Mouse (Mus musculus) lung, postnatal 36 days (tissue): ENCODE data around the gene Ndufs2.
"Not testable (repeated sequence)": the region's sequence is repeated elsewhere in the genome, so short reads cannot be mapped to it uniquely, and the experiment has no call there.

Experiments used
- DNase-seq: peaks from one replicate; pipeline ENCODE4 v3.0.0; 2022; ENCODE audit warnings: mixed read lengths

Gene Ndufs2

DNA sequence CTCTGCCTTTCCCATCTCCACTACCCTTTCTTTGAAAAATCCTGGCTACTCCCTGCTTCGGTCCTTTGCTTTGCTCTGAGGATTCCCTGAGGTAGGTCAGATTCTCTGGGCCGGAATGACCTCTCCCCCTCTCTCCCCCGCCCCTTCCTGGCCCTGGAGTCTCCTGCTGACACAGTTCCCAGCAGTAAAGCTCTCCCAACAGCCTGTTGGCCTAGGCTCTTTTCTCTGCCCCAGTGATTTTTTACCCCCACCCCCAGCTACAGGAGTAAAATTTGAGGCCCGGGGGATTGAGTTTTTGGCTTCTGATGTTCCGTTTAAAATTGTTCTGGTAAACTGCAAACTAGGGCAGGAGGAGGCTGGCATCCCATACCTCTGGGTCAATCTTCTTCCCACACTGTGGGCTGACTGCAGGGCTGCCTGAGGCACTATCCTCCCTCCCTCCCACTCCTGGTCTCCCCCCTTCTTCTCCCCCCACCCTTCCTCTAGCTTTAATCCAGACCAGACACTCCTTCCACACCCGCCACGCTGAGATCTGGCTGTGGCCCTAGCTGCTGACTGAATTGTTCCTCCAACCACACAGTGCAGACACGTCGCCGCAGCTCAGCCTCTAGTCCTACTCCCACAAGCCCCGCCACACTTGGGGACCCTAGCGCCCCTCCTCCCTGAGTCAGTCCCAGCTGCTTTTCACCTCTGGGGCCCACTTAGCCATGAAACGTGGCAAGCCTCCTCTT is 571 bp upstream of the Ndufs2 start:
- DNase-seq, result no peak

DNA sequence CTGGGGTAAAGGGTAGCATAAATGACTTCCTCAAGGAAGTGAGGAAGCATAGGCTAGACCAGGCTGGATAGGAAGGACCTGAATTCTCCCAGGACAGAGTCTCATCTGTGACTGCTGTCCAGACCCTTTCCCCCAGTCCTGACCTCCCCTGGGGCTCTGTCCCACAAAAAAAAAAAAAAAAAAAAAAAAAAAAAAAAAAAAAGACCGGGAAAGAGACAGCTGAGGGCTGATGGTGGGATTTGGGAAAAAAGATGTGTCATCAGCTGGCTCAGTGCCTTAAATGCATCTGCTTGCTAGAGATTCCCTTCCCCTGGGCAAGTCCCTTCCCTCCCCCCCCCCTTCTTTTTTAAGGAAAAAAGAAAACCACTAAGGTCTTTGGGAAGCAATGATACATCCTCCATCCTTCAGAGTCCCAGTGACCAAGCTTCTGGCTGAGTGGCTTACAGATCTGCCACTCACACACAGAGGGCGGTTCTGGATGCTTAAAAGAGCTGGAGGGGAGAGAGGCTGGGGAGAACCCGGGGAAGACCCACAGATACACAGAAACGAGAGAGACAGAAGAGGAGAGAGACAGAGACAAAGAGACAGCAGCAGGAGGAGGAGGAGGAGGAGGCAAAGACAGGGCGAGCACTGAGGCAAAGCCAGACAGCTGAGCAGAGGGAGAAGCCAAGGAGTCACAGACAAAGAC is 1.1 kb downstream of the Ndufs2 start, which contains the start of gene Adamts4:
Gene Adamts4, plus strand, starts transcription at position 509 of the 688 bp plus-strand sequence.
- DNase-seq, result no peak

DNA sequence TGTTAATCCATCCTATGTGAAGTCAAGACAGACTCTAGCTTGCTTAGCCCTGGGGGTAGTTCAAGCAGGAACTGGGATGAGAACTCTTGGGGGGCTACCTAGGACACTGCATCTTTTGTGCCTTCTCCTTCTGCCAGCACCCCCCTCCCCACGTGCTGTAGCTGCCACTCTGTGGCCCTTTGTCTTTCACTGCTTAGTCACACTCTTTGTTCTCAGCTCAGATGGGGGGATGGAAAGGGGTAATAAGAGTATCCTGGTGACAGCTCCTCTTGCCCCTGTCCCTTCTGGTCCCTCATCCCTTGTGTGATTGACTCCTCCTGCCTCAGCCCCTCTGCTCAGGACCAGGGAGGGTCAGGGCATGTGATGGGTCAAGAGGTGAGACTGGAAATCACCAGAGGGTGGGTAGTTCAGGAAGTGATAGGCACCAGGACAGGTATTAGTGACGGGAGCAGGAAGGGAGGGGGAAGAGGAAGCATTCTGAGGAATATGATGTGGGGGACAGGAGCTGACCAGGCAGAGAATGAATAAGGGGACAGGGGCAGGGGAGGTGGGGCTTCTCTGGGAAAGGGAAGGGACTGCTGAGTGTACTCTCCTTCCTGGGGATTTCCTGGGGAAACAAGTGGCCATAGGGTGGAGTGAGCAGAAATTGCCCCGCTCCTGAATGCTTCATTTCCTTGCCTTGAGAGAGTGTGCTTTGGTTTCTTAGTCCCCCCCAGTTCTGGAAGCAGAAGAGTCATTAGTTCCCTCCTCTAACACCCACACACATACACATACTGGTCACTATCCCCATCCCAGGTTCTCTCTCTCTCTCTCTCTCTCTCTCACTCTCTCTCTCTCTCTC is 2.6 kb downstream of the Ndufs2 start:
- DNase-seq, result no peak

DNA sequence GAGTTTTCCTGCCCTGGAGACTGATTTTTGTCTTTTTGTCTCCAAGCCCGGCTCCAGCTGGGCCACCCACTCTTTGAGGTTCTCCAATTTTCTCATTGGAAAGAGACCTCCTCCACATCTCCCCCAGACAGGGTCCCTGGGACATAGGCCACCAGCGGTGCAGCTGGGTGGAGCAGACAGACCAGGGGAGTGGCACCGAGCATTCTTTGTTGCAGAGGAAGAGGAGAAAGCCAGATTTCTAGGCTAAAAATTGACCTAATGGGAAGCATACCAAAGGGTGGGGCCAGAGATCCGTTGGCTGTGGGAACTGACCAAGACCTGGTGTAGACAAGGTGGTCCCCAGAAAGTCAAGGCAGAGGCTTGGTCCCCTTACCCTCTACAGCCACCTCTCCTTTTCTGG is 3.3 kb downstream of the Ndufs2 start:
- DNase-seq, result no peak

DNA sequence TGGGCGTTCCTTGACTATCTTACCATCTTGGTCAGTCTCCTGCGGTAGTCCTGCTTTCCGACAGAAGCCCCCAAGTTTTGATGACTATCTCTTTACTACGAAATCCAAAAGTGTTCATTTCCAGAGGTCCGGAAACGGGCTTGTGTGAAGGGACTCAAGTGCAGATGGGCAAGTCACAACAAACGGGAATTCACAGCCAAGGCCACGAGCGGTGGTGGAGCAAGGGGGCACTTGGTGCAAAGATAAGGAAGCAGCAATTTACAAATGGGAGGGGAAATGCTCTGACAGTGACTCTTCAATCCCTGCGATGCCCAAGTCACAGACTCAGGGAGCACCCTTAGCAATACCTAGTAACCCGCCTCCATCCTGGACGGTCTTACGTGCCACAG is 3.7 kb downstream of the Ndufs2 start:
- no peak for DNase-seq

DNA sequence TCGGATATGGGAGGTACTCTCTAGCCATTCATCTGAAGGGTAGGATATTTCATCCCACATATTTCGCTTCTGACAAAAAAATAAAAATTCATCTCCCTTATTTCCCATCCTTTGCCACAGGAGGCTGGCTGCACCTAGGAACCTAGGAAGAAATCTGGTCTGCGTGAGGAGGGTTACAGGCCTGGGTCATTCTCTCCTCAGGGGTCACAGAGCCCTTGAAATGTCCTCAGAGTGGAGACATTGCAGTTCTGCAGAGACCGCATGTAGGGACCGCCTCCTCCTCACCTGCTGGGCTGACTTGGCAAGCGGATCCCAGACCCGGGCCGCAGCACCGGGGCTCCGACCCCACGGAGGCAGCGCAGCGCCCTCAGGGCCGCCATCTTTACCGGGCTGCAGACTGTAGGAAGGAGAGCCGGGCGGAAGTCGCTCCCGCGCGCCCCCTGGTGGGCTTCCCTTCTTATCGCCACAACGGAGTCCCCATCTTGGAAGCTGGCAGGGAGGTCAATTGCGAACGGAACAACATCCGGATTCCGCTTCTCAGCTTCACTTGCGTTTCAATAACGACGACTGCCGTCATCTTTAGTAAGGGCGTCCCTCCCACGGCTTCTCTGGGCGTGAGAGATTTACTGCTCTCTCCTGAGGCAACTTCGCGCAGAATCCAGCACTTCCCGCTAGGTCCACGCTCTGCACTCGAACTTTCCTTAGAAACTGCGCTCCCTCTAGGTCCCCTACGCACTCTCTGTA is 4.3 kb downstream of the Ndufs2 start:
- DNase-seq, result peak; percentile 98

DNA sequence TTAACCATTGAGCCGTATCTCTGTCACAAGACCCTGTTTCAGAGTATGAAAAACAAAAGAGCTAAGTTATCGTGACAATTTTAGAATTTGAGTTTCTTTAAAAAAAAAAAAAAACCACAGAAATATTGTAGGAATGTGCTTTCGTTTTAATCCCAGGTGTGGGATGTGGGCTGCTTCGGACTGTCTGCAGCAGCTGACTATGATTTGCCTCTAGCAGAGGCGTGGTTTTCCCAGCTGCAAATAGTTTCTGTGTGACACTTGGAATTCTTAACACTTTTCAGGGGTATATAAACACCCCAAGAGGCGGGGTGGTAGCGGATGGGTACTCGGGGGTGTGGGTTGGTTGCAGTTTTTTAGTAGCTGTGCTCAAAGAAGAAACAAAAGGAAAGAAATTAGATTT is 5.8 kb downstream of the Ndufs2 start:
- no peak for DNase-seq

DNA sequence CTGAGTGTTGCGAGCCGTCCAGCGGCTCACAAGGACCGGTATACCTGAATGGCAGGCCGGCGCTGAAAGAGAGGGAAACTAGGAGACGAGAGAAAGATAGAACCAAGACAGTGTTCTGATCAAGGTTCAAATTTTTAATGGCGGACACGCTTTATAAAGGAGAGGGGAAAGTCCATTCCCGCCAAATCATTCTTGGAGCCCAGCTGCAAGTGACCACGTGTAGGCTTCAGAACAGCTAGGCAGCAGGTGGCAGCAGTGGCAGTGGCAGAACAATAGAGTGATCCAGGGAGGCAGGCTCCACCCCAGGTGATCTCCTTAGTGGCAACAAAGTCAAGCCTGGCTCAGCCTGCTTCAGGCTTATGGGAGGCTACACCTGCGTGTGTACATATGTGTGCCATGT is 9.2 kb downstream of the Ndufs2 start:
- DNase-seq, result not testable (repeated sequence)

DNA sequence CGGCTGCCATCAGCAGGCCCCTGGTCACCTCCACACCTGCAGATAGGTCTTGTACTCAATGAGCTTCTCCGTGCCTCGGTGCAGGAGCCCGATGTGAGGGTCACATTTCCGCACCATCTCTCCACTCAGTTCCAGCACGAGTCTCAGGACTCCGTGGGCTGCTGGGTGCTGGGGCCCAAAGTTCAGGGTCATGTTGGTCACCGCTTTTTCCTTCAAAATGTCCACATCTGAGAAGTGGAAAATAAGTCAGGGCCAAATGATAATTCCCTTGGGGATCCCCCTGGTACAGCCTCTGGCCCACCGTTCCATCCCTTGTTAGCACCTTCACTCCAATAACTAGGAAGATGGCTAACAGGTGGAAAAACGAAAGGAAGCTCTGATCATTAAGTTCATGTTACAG is 10.3 kb downstream of the Ndufs2 start:
- DNase-seq, result no peak

DNA sequence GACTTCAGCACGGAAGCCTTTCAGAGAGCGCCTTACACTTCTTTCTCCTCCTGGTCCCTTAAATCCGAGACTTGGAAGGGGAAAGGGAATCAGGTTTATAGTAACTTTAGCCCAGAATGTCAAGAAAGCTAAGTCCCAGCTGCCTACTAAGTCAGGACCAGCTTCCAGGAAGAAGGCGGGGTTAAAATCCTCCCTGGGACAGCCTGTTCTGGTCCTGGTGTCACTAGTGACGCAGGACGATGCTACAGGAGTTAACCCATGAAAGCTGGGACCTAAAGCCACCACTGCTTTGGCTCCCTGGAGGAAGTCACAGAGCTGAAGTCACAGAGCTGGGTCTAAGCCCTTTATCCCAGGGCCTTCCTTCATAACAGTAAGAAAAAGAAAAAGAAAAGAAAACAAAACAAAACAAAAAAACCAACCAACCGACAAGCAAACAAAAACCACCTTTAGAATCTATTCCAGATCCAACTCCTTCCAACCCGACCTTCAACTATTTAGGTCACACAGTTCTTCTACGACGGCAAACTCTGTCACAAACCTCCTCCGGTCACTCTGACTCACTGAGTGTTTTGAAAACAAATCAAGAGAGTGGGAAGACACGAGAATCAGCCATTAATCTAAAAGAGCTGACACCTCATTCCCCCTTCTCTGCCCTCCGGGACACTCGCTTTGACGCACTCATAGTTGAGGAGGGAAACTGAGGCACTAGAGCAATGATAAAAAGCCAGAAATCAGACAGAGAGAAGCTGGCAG is 11.0 kb downstream of the Ndufs2 start:
- DNase-seq, result peak; percentile 73

DNA sequence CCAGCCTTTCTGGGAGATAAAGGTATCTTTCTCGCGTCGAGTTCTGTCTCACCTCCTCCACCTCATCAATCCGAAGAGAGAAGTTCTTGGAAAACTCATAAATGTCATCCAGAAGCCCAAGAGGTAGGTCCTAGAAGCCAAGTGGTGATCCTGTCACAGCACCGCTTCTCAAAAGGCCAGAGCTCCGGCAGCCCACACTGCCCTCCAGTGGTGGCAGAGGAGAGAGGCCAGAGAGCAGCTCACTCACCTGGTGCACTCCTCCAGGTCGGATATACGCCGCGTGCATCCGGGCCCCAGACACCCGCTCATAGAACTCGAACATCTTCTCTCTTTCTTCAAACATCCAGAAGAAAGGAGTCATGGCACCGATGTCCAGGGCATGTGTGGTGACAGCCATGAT is 12.7 kb downstream of the Ndufs2 start:
- DNase-seq, result peak; percentile 79

DNA sequence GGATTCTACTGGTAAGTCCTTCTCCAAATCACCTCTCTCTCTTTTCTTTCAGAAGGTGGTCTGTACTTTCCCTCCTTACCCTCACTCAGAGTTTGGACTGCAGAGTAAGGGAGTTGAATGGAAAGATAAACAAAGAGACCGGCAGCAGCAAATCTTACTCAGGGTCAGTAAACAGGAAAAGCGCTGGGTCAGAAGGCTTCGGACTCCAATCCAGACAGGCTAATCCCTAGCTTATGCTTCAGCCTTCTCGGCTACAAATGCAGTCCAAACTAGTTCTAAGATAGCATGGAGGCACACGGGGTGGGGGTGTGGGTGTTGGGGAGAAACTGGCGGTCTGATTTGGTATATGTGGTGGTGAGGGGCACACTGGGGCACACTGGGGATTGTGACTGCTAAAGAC is 13.8 kb downstream of the Ndufs2 start:
- DNase-seq, result no peak

DNA sequence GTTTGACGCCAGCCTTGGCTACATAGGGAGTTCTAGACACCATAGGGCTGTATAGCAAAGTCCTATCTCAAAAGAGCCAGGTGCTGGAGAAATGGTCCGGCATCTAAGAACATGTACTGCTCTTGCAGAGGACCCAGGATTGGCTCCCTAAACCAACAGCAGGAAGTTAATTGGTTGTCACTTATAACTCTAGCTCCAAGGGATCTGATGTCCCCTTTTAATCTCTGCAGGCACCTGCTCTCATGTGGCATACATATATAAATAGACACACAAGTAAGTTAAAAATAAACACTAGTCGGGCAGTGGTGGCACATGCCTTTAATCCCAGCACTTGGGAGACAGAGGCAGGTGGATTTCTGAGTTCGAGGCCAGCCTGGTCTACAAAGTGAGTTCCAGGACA is 15.4 kb downstream of the Ndufs2 start:
- DNase-seq, result no peak

DNA sequence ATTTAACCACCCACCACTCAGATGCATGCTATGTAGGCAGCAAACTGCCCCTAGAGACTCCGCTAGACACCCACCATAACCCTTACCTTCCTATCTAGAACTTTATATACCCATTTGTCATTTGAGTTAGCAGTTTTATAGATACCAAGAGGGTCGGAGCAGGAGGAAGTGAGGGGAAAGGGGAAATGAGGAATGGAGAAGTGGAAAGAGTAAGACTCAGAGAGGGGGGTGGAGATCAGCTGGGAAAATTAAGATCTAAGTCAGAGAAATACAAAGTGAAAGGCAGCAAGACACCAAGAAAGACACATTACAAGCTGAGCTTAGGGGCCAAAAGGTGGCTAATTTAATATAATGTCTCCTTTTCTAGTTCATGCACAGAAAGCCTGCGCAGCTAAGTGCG is 16.6 kb downstream of the Ndufs2 start:
- DNase-seq, result no peak

DNA sequence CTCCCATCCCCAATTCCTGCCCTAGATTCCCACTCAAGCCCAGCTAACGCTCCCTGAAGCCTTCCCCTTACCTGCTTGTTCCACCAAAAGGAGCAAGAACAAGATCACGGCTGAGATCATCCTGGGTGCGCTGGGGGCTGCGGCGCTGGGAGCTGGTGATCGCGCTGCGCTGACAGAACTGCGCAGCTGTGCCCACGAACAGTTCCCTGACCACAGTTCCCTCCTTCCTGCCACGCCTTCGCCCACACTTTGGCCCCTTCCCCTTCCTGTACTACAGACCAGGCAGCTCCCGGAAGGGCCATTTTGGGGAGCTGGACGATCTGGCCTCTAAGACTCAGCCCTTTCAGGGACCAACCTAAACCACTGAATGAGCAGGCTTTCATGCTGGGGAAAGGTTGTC is 17.1 kb downstream of the Ndufs2 start, which contains the start of gene Fcer1g:
Gene Fcer1g, minus strand, starts transcription at position 240 of the 400 bp plus-strand sequence.
- DNase-seq, result peak; percentile 65

DNA sequence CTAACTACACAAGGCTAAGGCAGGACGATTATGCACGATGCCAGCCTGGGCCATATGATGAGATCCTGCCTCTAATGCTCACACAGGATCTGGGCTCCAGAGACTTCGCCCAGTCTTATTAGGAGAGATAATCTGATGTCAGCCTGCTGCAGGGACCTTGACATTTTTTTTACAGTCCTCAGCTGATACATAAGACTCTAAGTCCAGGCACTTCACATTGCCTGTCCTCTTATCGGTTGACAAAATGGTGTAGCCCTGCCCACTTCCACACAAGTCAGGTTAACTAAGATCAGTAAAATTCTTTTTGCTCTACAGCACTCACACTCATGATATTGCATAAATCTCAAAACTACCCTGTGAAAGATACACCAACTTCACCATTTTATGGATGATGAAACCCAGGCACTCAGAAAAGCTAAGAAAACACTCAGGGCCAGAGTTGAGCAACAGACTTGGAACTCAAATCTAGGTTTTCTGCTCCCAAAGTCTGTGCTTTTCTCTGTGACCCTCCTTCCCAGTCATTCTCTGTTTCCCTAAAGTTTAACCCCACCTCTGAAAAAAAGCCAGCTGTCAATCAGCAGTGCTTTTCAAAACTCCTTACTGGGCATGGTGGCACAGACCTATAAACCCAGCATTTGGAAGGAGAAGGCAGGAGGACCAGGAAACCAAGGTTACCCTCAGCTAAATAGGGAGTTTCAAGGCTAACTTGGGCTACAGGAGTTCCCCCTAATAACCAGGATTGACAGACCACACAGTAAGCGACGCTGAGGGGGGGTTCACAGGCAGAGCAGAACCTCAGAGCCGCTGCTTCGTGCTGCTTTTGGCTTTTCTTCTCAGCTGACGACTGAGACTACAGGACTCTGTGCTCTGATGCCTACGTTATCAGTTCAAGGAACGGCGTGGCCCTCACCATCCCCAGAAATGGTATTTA is 18.1 kb downstream of the Ndufs2 start:
- DNase-seq, result peak; percentile 83

DNA sequence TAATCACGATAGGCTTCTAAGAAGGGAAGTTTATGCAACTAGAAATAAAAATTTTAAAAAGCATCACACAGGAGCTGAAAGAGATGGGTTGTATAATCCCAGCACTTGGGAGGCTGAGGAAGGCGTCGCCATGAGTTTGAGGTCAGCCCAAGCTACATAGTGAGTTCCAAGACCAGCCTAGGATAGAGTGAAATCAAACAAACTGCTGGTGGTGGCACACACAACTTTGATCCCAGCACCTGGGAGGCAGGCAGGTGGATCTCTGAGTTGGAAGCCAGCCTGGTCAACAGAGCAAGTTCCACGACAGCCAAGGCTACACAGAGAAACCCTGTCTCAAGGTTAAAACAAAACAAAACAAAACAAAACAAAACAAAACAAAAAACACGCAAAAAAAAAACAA is 18.8 kb downstream of the Ndufs2 start:
- no peak for DNase-seq

DNA sequence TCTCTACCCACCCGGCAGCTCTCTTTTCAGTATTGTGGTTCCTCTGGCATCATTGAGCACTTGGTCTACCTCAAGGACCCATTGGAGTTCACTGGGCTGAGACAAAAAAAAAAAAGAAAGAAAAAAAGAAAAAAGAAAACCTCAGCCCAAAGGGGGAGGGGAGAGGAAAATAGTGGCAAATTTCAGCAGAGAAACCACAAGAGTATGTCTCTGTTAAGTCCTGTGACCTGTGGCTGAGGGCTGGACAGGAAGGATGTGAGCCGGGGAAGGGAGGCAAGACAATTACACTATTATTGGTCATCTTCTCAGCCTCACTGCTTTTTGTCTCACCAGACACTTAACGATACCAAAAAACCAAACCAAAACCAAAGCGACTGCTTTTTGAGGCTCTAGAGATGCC is 19.3 kb downstream of the Ndufs2 start:
- DNase-seq, result peak; percentile 39

DNA sequence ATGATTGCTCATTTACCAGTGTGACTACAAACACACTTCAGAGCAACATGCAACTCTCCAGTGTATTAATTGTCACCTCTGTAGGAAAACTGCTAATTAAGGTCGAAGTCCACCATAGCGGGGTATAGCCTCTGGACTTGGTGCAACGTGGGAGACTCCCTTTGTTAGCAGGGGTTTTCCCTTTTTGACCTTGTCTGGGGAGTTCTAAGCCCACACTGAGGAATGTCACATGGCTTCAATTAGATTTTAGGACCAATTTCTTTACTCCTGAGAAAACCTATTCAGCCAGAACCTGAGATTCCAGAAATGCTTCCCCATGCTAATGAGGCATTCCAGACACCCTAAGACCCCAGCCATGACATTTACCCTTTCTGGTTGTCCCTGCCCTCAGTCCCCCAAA is 21.0 kb downstream of the Ndufs2 start:
- no peak for DNase-seq

DNA sequence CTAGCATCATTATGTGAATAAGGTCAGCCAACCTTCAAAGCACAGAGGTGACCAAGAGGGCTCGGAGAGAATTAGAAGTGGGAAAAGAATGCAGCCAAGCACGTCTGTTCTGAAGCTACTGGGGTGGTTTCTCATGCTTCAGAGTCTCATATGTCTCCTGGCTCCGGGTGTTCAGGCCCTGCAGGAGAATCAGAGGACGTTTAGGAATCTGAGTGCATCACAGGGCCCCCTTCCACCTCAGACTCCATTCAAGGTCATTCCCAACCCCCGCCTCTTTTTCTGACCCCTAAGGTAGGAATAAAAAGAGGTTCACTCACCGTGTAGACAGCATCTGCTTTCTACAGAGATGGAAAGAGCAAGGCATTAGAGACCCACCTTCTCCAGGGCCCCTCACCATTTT is 21.4 kb downstream of the Ndufs2 start:
- no peak for DNase-seq

DNA sequence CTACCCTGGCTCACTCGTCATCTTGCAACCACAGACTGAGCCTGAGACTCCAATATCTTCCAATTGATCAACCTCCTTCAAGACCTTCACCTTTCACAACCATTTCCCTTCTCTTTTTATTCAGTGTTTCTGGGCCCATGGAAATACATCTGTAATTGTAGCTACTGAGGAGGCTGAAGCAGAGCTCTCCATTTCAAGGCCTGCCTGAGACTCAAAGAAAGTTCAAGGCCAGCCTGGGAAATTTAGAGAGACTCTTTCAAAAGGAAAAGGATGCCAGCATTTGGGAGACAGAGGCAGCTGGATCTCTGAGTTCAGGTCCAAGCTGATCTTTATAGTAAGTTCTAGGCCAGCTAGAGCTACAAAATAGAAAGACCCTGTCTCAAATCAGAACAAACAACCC is 23.3 kb downstream of the Ndufs2 start:
- DNase-seq, result no peak
